Mouse (Mus musculus) neutrophil, adult 5-6 weeks (primary cell): ENCODE measurements around the gene Gm20605. TPM values are rescaled to one million over a fixed set of nuclear protein-coding genes. Genes with fewer than 3 reads are reported as not detected.

ENCODE experiments used
- ATAC-seq: fragments of 151-379, 151-347 bp; 2 replicates; pipeline ENCODE4 v1.8.0; 2017; ENCODE audit warnings: mild to moderate bottlenecking, moderate TSS enrichment; ENCODE audit not compliant: insufficient number of reproducible peaks, poor library complexity, low FRiP score, severe bottlenecking; ENCODE audit errors: extremely low read depth
- total RNA-seq: library from RNA; stranded (forward); fragments of 200-1000 nt; gene quantifications from 2 replicates; pipeline ENCODE4 v1.2.3, GENCODE M21; 2017

Gene Gm20605
- 41.0 and 44.6 TPM in 2 replicates for total RNA-seq

- peak; percentile 75 for ATAC-seq
These were observed at the start of gene Gm20605, which contains the start of the genes Fbxo24 and Lrch4 for GRCm38 (mm10) chr5:137628498-137629305. Gene Gm20605, plus strand, starts transcription at chr5:137629175. Gene Fbxo24, minus strand, starts transcription at chr5:137629002. Gene Lrch4, plus strand, starts transcription at chr5:137629121.

GRCm38 (mm10) chr5:137580246-137580645 lies 48.7 kb upstream of the Gm20605 start:
- ATAC-seq, result no peak

- no peak for ATAC-seq
These were observed 46.3 kb upstream of the Gm20605 start for GRCm38 (mm10) chr5:137582702-137583101.

GRCm38 (mm10) chr5:137583670-137584169 lies 45.3 kb upstream of the Gm20605 start:
- no peak for ATAC-seq

GRCm38 (mm10) chr5:137584976-137585375 lies 44.0 kb upstream of the Gm20605 start:
- peak; percentile 65 for ATAC-seq

GRCm38 (mm10) chr5:137590507-137590906 lies 38.5 kb upstream of the Gm20605 start:
- ATAC-seq, result no peak

- no peak for ATAC-seq
These were observed 33.1 kb upstream of the Gm20605 start for GRCm38 (mm10) chr5:137595921-137596320.

- peak; percentile 14; the same call in 1 of the 2 replicates for ATAC-seq
These were observed 32.2 kb upstream of the Gm20605 start for GRCm38 (mm10) chr5:137596601-137597261.

GRCm38 (mm10) chr5:137597625-137598024 lies 31.4 kb upstream of the Gm20605 start:
- no peak for ATAC-seq

GRCm38 (mm10) chr5:137598100-137598826 lies 30.7 kb upstream of the Gm20605 start:
- no peak for ATAC-seq

- ATAC-seq, result no peak
These were observed 29.4 kb upstream of the Gm20605 start for GRCm38 (mm10) chr5:137599600-137599999.

GRCm38 (mm10) chr5:137600281-137600618 lies 28.7 kb upstream of the Gm20605 start:
- no peak for ATAC-seq

GRCm38 (mm10) chr5:137600619-137601364 lies 28.2 kb upstream of the Gm20605 start, which contains the start of gene Mospd3:
Gene Mospd3, minus strand, starts transcription at chr5:137601058.
- peak; percentile 92 for ATAC-seq

- ATAC-seq, result no peak
These were observed 27.6 kb upstream of the Gm20605 start for GRCm38 (mm10) chr5:137601365-137601729.

GRCm38 (mm10) chr5:137607860-137608653 lies 20.9 kb upstream of the Gm20605 start:
- ATAC-seq, result no peak

- no peak for ATAC-seq
These were observed 20.3 kb upstream of the Gm20605 start for GRCm38 (mm10) chr5:137608654-137609190.

- no peak for ATAC-seq
These were observed 19.7 kb upstream of the Gm20605 start for GRCm38 (mm10) chr5:137609292-137609691.

- ATAC-seq, result no peak
These were observed 18.9 kb upstream of the Gm20605 start for GRCm38 (mm10) chr5:137610056-137610455.
